Mouse (Mus musculus) C2C12 (cell line): ENCODE data around the gene Etl4.

Experiments
- CEBPB ChIP-seq: IDR thresholded peaks from one replicate; pipeline ENCODE4 v1.6.1; 2011; ENCODE audit warnings: low read depth, mild to moderate bottlenecking, control low read depth, moderate library complexity
- CTCF ChIP-seq: IDR thresholded peaks from one replicate; pipeline ENCODE4 v1.5.1; 2011; ENCODE audit not compliant: control insufficient read depth, insufficient read depth, insufficient read length

DNA sequence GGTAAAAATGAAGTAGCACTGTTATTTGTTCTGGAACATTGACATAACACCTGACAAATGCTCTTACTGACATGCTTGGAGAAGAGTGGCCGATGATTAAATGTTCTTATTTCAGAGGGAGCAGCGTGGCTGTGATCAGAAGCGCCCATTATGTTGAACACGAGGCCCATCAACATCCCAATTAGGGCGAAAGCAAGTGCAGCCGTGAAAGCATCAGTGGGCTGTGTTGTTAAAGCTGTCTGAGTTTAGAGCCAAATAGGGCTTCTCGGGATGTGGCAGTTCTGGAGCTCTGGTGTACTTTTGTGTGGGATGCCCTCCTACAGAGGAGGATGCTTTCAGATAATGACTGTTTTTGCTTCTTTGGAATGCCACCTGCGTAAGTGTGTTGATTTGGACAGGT lies 699.6 kb downstream of the Etl4 start:
- TF ChIP-seq CEBPB (no peak), CTCF (no peak)
